Mouse (Mus musculus) liver, embryonic 15.5 days (tissue): Measurements from ENCODE around the gene Miip. TPM values are rescaled to one million over a fixed set of nuclear protein-coding genes. Genes with fewer than 3 reads are reported as not detected.

Experiments used
- ATAC-seq: fragments of 200-750 bp; cut with Nextera tagmentation; 2 replicates; pipeline ENCODE4 v1.8.0; 2017; ENCODE audit warnings: moderate number of reproducible peaks, mild to moderate bottlenecking, moderate library complexity; ENCODE audit not compliant: insufficient read depth
- H3K27ac ChIP-seq: fragments of 300-500 bp; sonication (generic); replicated peaks from 2 replicates; pipeline ENCODE4 v1.5.1; 2015; ENCODE audit warnings: mild to moderate bottlenecking, inconsistent platforms
- H3K27me3 ChIP-seq: fragments of 300-500 bp; sonication (generic); 2 replicates; pipeline ENCODE4 v1.6.1; 2015; ENCODE audit warnings: mild to moderate bottlenecking, inconsistent platforms
- H3K36me3 ChIP-seq: fragments of 300-500 bp; sonication (generic); replicated peaks from 2 replicates; pipeline ENCODE4 v1.6.1; 2015; ENCODE audit warnings: moderate library complexity, mild to moderate bottlenecking, inconsistent platforms
- H3K4me1 ChIP-seq: fragments of 300-500 bp; sonication (generic); replicated peaks from 2 replicates; pipeline ENCODE4 v1.6.1; 2015; ENCODE audit warnings: inconsistent platforms
- H3K4me2 ChIP-seq: fragments of 300-500 bp; sonication (generic); 2 replicates; pipeline ENCODE4 v1.6.1; 2015; ENCODE audit warnings: moderate library complexity, mild to moderate bottlenecking, inconsistent platforms
- H3K4me3 ChIP-seq: fragments of 300-500 bp; sonication (generic); replicated peaks from 2 replicates; pipeline ENCODE4 v1.5.1; 2015; ENCODE audit warnings: mild to moderate bottlenecking, inconsistent platforms
- H3K9ac ChIP-seq: fragments of 300-500 bp; sonication (generic); 2 replicates; pipeline ENCODE4 v1.6.1; 2015; ENCODE audit warnings: moderate library complexity, mild to moderate bottlenecking, inconsistent platforms
- H3K9me3 ChIP-seq: fragments of 300-500 bp; sonication (generic); replicated peaks from 2 replicates; pipeline ENCODE4 v1.6.1; 2016; ENCODE audit warnings: inconsistent platforms
- WGBS: fragments of 180-500 bp; shearing (Covaris S2); methylation state at CpG from one replicate; pipeline ENCODE4 v1.1.7; 2015; ENCODE audit warnings: mixed read lengths; ENCODE audit not compliant: insufficient replicate concordance; 5-methylcytosine and 5-hydroxymethylcytosine counted together
- polyA plus RNA-seq: library from polyadenylated mRNA; unstranded; fragments of >200 nt; fragmentation: Nextera tagmentation; extraction: Ambion mirVana; gene quantifications from 2 replicates; pipeline ENCODE4 v1.2.1, GENCODE M21; 2015

Gene Miip
- polyA plus RNA-seq: 29.3 and 36.1 TPM in 2 replicates

DNA sequence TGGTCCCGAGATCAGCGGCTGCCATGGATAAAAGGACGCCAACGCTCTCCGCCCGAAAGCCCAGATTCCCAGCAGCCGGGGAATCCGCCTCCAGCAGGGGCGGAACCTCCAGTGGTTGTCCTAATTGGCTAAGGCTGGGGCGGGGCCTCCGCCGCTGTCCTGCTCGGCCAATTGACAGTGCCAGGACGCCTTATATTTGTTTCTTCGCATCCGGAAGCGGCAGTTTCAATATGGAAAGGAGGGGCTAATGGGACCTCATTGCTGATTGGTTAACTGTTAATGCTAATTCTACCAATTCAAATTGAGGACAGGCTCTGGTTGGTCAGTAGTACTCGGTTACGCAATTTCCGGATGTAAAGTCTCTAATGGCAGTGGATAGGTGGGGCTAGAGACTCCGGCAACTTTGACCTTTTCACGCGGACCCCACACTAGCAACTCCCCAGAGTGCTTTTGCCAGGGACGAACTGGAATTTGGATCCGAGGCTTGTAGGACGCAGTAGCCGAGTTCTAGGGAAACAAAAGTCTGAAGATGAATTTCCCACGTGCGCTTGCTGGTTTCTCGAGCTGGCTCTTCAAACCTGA, at the start of gene Miip, which contains the start of gene Fv1:
Gene Miip (minus strand): TSS at position 367 of the 582 bp plus-strand sequence.
Gene Fv1 (plus strand): TSS at position 530 of the 582 bp plus-strand sequence.
- Histone ChIP-seq H3K27ac (peak within 1 kb of the TSS; percentile 84), H3K4me3 (peak within 1 kb of the TSS; percentile 87), H3K9me3 (no peaks in the 10 kb centered on the region), H3K4me1 (peaks cover 43% of the 10 kb centered on the region), H3K9ac (peak within 1 kb of the TSS; percentile 84), H3K27me3 (no peaks in the 10 kb centered on the region), H3K4me2 (peak within 1 kb of the TSS; percentile 83), H3K36me3 (peaks cover 45% of the 10 kb centered on the region)
- under 1% methylated on average over 30 of the region's 30 CpGs for WGBS
- ATAC-seq: peak; percentile 98

DNA sequence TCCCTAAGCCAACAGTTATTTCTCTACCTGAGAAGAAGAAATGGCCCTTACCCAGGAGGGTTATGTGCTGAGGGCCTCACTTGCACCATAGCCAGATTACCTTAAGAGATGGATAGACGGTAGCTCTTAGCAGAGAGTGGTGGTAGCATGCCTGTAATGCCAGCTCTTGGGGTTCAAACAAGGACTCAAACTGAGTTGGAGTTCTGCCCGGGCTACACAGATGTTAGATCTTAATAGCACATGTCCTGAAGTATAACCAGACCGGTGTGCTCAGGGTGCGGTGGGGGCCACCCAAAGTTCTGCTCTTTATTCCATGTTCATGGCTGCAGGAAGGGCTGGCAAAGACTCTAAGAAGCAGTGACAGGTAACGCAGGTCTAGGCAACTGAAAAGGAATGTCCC, 40.9 kb upstream of the Miip start:
- Histone ChIP-seq H3K36me3 (0 out of 2 replicates have a peak, but pooled peaks cover 3% of the 10 kb centered on the region), H3K4me3 (no peak overlapping the region), H3K9me3 (no peaks in the 10 kb centered on the region), H3K4me2 (no peak overlapping the region), H3K27me3 (no peaks in the 10 kb centered on the region), H3K9ac (no peak overlapping the region), H3K27ac (no peak overlapping the region), H3K4me1 (peaks cover 10% of the 10 kb centered on the region)
- ATAC-seq: no peak
- 74% methylated on average over 5 of the region's 5 CpGs for WGBS

DNA sequence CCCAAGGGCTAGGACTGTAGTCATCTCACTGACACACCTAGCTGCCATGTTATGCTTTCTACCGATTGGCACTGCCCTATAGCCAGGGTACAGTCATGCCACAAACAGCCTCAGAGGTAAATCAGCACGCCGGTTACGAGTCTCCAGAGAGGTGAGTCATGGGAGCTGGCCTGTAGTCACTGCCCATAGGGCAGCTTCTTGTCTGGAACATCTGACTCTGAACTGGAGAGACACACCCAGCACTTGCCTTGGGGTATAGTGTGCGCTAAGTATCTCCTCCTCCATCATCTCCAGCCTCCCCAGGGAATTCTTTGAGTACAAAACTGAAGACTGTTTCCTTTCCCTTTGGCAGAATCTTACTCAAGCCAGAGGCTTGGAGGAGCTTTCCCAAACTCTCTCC, 37.6 kb upstream of the Miip start:
- no peak overlapping the region for H3K27ac ChIP-seq
- no peak for ATAC-seq
- WGBS: 70% methylated on average over 5 of the region's 5 CpGs

DNA sequence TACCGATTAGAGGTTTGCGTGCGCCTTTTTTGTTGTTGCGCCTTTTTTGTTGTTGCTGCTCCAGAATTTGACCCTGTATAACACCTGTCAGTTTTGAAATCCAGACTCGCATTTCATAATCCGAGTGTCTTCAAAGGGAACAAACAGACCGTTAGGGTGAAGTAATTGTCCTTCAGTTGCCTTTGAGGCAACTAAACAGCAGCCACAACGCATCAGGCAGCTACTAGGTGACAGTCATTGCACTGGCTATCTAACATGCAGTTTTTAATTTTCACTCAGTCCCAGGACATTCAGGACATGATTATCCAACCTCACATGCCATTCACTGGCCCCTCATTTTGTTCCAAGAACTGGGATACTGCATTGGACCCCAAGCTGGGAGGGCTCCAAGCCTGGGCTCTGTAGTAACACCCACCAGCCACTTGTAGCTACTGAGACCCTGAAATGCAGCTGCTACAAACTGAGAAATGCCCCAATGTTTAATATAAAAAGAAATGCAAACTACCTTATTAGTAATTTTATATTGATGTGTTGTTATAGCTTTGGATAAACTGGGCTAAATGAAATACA, 36.6 kb upstream of the Miip start:
- peak; percentile 15; the same call in 1 of the 2 replicates for ATAC-seq
- 1% methylated on average over 8 of the region's 8 CpGs for WGBS

More for the DNA sequence above, 37.6 kb upstream of the Miip start:
- no peaks in the 10 kb centered on the region for H3K9me3 ChIP-seq
- peaks cover 25% of the 10 kb centered on the region for H3K4me1 ChIP-seq
- no peak overlapping the region for H3K9ac ChIP-seq
- peaks cover 9% of the 10 kb centered on the region for H3K36me3 ChIP-seq
- no peak overlapping the region for H3K4me3 ChIP-seq
- H3K27me3 ChIP-seq: no peaks in the 10 kb centered on the region
- no peak overlapping the region for H3K4me2 ChIP-seq

DNA sequence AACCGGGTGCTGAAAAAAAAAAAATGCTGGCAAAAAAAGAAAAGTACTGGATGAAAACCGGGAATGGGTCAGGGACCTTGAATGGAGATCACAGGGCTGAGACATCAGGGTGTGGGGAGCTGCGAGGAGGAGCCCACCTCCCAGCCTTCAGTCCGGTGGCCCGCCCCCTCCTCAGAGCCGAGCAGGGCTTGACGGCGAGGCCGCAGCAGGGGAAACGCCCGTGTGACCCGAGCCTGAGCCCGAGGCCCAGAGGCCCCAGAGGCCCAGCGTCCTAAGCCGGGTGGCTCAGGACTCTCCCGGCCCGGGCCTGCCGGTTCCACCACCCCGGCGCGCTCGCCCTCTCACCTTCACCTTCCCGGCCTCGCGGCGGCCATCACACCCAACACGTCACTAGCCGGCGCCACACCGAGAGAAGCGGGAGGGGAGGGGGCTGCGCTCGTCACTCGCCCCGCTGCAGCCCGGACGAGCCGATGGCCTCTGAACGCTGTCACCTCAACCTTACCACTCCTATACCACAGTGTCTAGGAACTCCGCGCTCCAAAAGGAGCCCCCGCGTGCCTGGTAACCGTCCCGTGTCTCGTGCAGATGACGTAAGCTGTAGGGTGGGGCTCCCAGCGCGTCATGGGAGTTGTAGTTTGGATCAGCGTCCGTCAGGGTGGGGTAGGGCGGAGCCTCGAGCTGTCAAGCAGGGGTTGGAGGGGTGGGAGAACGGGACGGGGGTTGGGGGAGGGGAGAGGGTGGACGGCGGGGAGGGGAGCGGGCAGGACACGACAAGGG, 35.9 kb upstream of the Miip start, which contains the start of gene Mfn2:
Gene Mfn2 (minus strand): TSS at position 392 of the 777 bp plus-strand sequence.
- peak within 1 kb of the TSS; percentile 94 for H3K4me3 ChIP-seq

More for the DNA sequence above, 36.6 kb upstream of the Miip start:
- H3K9me3 ChIP-seq: no peaks in the 10 kb centered on the region
- peak overlapping the region; percentile 81 for H3K4me2 ChIP-seq
- H3K27ac ChIP-seq: peak overlapping the region; percentile 86; the same call in 1 of the 2 replicates
- H3K4me3 ChIP-seq: peak overlapping the region; percentile 94
- peak overlapping the region; percentile 87 for H3K9ac ChIP-seq
- peaks cover 17% of the 10 kb centered on the region for H3K36me3 ChIP-seq
- H3K4me1 ChIP-seq: peaks cover 25% of the 10 kb centered on the region
- no peaks in the 10 kb centered on the region for H3K27me3 ChIP-seq

DNA sequence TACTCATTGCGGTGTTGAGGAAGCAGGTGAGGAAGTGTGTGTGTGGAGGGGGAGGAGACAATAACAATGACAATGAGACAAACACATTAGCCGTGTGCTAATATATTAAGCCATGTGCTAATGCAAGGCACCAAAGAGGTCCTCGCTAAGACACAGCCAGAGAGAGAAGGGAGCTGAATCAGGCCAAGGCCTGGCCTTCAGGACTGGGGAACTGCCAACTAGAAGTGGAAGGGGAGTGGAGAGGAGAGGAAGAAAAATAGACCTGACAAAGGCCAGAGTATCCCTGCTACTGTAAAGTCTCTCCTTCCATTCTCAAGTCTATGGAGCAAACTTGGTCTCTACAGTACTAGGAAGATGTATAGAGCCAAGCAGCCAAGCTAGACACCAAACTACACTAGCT, 35.0 kb upstream of the Miip start:
- peak overlapping the region; percentile 81 for H3K4me2 ChIP-seq
- ATAC-seq: no peak
- no peaks in the 10 kb centered on the region for H3K27me3 ChIP-seq
- H3K27ac ChIP-seq: peak overlapping the region; percentile 86; the same call in 1 of the 2 replicates
- H3K4me3 ChIP-seq: peak overlapping the region; percentile 94
- H3K4me1 ChIP-seq: peaks cover 25% of the 10 kb centered on the region
- peaks cover 32% of the 10 kb centered on the region for H3K36me3 ChIP-seq
- 60% methylated on average over 3 of the region's 3 CpGs for WGBS
- H3K9ac ChIP-seq: peak overlapping the region; percentile 87
- no peaks in the 10 kb centered on the region for H3K9me3 ChIP-seq

More for the DNA sequence above, 35.9 kb upstream of the Miip start, which contains the start of gene Mfn2:
- peak within 1 kb of the TSS; percentile 81 for H3K4me2 ChIP-seq
- H3K27ac ChIP-seq: peak within 1 kb of the TSS; percentile 86
- H3K4me1 ChIP-seq: peaks cover 25% of the 10 kb centered on the region
- under 1% methylated on average over 58 of the region's 59 CpGs for WGBS
- no peaks in the 10 kb centered on the region for H3K9me3 ChIP-seq
- peak; percentile 95 for ATAC-seq
- peaks cover 23% of the 10 kb centered on the region for H3K36me3 ChIP-seq
- H3K9ac ChIP-seq: peak within 1 kb of the TSS; percentile 87
- no peaks in the 10 kb centered on the region for H3K27me3 ChIP-seq

DNA sequence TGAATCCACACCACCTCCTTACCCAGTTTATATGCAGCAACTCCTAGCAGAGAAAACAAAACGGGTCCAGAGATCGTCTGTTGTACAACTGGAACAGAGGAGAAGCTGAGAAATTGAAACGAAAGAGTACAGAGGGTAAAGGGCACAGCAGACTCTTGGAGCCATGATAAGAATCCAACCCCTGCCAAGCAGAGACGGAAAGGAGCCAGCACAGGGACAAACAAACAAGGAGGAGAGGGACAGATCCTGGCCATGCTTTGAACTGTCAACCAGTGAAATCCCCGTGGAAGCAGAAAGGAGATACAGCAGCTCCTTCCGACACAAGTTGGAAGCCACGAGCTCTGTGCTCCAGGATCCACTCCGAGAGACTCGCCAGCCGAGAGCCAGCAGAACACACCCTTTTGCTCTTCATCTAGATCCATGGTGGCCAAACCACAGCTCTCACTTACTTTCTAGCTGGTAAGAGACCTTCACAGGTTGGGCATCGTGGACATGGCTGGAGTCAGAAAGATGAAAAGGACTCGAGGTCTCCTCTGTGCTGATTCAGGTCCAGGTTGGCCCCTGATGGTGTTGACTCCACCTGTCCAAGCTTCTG, 34.4 kb upstream of the Miip start:
- Histone ChIP-seq H3K27me3 (no peaks in the 10 kb centered on the region), H3K4me3 (no peak overlapping the region; the same call in 1 of the 2 replicates), H3K27ac (no peak overlapping the region), H3K9me3 (no peaks in the 10 kb centered on the region), H3K4me2 (peak overlapping the region; percentile 81; the same call in 1 of the 2 replicates), H3K4me1 (peaks cover 25% of the 10 kb centered on the region), H3K36me3 (peaks cover 38% of the 10 kb centered on the region), H3K9ac (no peak overlapping the region)
- ATAC-seq: no peak
- WGBS: 76% methylated on average over 12 of the region's 12 CpGs

DNA sequence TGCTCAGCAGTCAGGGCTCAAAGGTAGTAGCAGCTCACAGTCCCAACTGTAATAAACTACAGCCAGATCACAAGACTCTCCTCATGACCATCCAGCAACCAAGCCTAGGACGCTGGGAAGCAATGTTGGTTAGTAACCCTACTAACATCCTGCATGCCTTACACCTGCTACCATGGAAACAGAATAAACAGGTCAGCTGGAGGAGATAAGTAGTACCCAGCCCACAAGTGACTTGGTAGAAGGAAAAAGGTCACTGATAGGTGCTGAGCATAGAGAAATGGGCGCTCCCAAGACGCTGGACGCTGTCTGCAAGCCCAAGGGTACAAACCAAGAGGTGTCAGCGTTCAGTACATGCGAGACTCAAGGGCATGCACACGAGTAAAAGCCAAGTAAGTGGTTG, 31.8 kb upstream of the Miip start:
- H3K4me2 ChIP-seq: no peak overlapping the region
- H3K9ac ChIP-seq: no peak overlapping the region
- H3K27ac ChIP-seq: no peak overlapping the region
- 65% methylated on average over 7 of the region's 7 CpGs for WGBS
- ATAC-seq: no peak
- peaks cover 21% of the 10 kb centered on the region for H3K4me1 ChIP-seq
- no peaks in the 10 kb centered on the region for H3K9me3 ChIP-seq
- H3K36me3 ChIP-seq: peaks cover 64% of the 10 kb centered on the region
- H3K4me3 ChIP-seq: no peak overlapping the region
- no peaks in the 10 kb centered on the region for H3K27me3 ChIP-seq

DNA sequence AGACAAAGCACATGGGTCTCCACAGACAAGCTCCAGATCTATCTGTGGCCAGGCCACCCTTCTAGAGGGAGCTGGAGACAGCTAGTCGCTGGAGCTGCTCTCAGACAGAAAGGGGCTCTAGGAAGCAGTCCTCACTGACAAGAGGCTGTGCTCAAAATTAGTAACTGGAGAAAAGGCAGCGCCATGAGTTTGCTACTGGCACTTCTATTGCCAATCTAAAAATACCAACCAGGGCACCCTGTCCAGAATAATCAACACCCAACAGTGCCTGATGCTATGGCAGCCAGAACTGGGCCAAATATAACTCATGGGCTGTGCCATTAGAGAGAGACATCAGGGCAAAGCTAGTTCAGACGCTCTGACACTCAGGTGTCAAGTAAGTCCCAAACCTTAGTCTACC, 28.7 kb upstream of the Miip start:
- Histone ChIP-seq H3K9ac (no peak overlapping the region), H3K4me2 (no peak overlapping the region), H3K27ac (no peak overlapping the region), H3K9me3 (no peaks in the 10 kb centered on the region), H3K27me3 (no peaks in the 10 kb centered on the region), H3K36me3 (peaks cover 78% of the 10 kb centered on the region), H3K4me1 (no peaks in the 10 kb centered on the region), H3K4me3 (no peak overlapping the region)
- WGBS: 72% methylated on average over 3 of the region's 3 CpGs
- ATAC-seq: no peak

DNA sequence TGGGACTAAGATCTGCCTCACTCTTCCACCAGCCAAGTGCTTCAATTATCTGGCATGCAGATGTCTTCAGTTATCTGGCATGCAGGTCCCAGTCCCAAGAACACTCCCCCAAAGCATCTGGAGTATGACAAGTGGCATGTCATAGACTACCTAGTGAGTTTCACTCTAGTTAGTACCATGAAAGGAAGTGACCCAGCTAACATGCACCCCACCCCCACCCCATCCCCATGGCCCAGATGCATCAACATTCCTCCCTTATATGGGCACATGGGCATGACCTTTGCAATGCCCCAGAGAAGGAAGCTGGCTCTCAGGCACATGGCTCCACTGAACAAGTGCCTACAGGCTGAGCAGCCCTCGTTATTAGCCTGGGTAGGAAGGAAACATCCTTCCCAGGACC, 27.8 kb upstream of the Miip start:
- Histone ChIP-seq H3K4me3 (no peak overlapping the region), H3K9ac (no peak overlapping the region), H3K4me2 (no peak overlapping the region), H3K36me3 (peaks cover 85% of the 10 kb centered on the region), H3K27ac (no peak overlapping the region), H3K27me3 (no peaks in the 10 kb centered on the region), H3K4me1 (no peaks in the 10 kb centered on the region), H3K9me3 (no peaks in the 10 kb centered on the region)
- WGBS: 41% methylated on average over 1 of the region's 1 CpGs
- no peak for ATAC-seq
